Mouse (Mus musculus) lung, embryonic 15.5 days (tissue): ENCODE data around the gene Efnb2. TPM values are rescaled to one million over a fixed set of nuclear protein-coding genes. Genes with fewer than 3 reads are reported as not detected.

ENCODE experiments used
- ATAC-seq: fragments of 200-750 bp; cut with Nextera tagmentation; 2 replicates; pipeline ENCODE4 v1.8.0; 2017; ENCODE audit warnings: moderate number of reproducible peaks, borderline replicate concordance; ENCODE audit not compliant: low FRiP score, low TSS enrichment; ENCODE audit errors: extremely low read depth
- H3K27ac ChIP-seq: fragments of 300-500 bp; sonication (generic); 2 replicates; pipeline ENCODE4 v1.5.1; 2015; ENCODE audit warnings: moderate library complexity, mild to moderate bottlenecking, inconsistent platforms
- H3K27me3 ChIP-seq: fragments of 300-500 bp; sonication (generic); 2 replicates; pipeline ENCODE4 v1.6.1; 2015; ENCODE audit warnings: inconsistent platforms
- H3K36me3 ChIP-seq: fragments of 300-500 bp; sonication (generic); 2 replicates; pipeline ENCODE4 v1.6.1; 2015; ENCODE audit warnings: inconsistent platforms
- H3K4me1 ChIP-seq: fragments of 300-500 bp; sonication (generic); 2 replicates; pipeline ENCODE4 v1.6.1; 2015; ENCODE audit warnings: inconsistent platforms
- H3K4me2 ChIP-seq: fragments of 300-500 bp; sonication (generic); 2 replicates; pipeline ENCODE4 v1.6.1; 2015; ENCODE audit warnings: inconsistent platforms, mild to moderate bottlenecking, moderate library complexity
- H3K4me3 ChIP-seq: fragments of 300-500 bp; sonication (generic); 2 replicates; pipeline ENCODE4 v1.5.1; 2015; ENCODE audit warnings: mild to moderate bottlenecking, inconsistent platforms
- H3K9ac ChIP-seq: fragments of 300-500 bp; sonication (generic); 2 replicates; pipeline ENCODE4 v1.6.1; 2015; ENCODE audit warnings: inconsistent platforms
- H3K9me3 ChIP-seq: fragments of 300-500 bp; sonication (generic); 2 replicates; pipeline ENCODE4 v1.6.1; 2016; ENCODE audit warnings: inconsistent platforms
- WGBS: fragments of 180-500 bp; shearing (Covaris S2); methylation state at CpG from one replicate; pipeline ENCODE4 v1.1.7; 2015; 5-methylcytosine and 5-hydroxymethylcytosine counted together
- polyA plus RNA-seq: library from polyadenylated mRNA; unstranded; fragments of >200 nt; fragmentation: Nextera tagmentation; extraction: Ambion mirVana; gene quantifications from 2 replicates; pipeline ENCODE4 v1.2.1, GENCODE M21; 2015

The Efnb2 gene
- polyA plus RNA-seq, result 25.7 and 26.2 TPM in 2 replicates

DNA sequence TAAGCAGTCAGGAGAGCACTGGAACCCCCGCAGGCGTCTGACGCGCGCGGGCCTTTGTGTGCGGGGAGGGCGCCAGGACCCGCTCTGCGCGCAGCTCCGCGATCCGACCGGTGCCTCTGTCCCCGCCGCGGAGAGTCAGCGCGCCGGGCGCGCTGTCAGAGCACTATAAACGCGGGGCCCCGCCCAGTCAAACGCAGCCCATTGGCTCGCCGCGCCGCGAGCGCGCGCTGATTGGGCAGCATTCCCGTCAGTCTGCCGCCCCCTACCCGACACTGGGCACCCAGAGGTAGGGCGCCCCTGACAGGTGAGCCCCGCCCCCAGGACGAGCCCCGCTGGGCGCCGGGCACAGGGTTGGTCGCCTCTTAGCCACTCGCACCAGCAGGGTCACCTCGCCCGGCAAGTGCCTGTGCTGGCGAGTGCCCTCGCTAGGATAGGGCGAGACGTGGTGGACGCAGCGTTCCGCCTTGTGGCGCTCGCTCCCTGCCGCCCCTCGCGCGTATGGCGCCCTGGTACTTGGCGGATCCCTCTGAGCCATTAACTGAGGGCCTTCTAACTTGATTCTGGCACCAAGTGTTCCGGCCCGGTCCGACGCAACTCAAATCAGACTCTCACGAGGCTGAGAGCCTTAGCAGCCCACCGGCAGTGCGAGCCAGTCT, at the start of gene Efnb2:
Gene Efnb2, minus strand, starts transcription at position 140 of the 656 bp plus-strand sequence.
- Histone ChIP-seq H3K36me3 (peaks cover 9% of the 10 kb centered on the region; the same call in 1 of the 2 replicates), H3K4me2 (peak within 1 kb of the TSS; percentile 89), H3K4me3 (peak within 1 kb of the TSS; percentile 96), H3K27me3 (no peaks in the 10 kb centered on the region), H3K9me3 (no peaks in the 10 kb centered on the region), H3K9ac (peak within 1 kb of the TSS; percentile 96), H3K4me1 (peaks cover 27% of the 10 kb centered on the region), H3K27ac (peak within 1 kb of the TSS; percentile 91)
- ATAC-seq, result peak; percentile 93
- 3% methylated on average over 70 of the region's 70 CpGs for WGBS

DNA sequence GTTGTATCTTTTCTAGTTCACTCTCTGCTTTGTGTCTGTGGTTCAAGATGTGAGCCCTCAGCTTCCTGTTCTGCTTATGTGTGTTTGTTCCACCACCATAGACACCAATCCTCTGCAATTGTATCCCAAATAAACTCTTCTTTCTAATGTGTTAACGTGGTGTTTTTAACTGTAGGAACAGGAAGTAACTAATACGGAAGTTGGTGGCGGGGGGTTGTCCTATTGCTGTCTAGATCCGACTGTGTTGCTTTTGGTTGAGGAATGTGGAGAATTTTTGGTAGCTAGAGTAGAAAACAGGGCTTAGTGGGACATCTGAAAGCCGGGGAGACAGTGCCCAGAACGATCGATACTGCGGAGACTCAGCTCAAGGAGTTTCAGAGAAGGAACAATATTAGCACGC, 43.8 kb upstream of the Efnb2 start:
- WGBS, result 65% methylated on average over 9 of the region's 9 CpGs
- no peaks in the 10 kb centered on the region for H3K4me1 ChIP-seq
- no peak overlapping the region for H3K9ac ChIP-seq
- no peak for ATAC-seq
- H3K4me2 ChIP-seq, result no peak overlapping the region
- H3K4me3 ChIP-seq, result no peak overlapping the region
- no peaks in the 10 kb centered on the region for H3K36me3 ChIP-seq
- no peak overlapping the region for H3K27ac ChIP-seq
- no peaks in the 10 kb centered on the region for H3K9me3 ChIP-seq
- no peaks in the 10 kb centered on the region for H3K27me3 ChIP-seq

DNA sequence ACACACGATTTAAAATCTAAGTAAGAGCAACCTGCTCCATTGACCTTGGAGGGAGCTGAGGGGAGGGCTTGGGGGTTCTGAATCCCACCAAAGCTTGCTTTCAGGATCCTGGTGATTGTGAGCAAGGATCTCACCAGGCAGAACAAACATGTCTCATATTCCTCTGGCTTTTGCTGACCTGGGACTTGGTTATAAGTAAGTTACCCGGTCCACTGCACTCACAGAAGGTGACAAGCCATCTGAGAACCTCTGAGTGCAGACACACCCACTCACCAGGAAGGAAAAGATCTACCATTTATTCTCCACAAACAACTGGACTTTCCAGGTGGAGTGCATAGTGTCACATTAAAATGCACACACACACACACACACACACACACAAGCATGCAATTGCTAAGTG, 42.6 kb upstream of the Efnb2 start:
- no peak overlapping the region for H3K4me2 ChIP-seq
- H3K9ac ChIP-seq, result no peak overlapping the region
- no peaks in the 10 kb centered on the region for H3K9me3 ChIP-seq
- H3K4me3 ChIP-seq, result no peak overlapping the region
- H3K36me3 ChIP-seq, result no peaks in the 10 kb centered on the region
- no peaks in the 10 kb centered on the region for H3K4me1 ChIP-seq
- WGBS, result 58% methylated on average over 2 of the region's 2 CpGs
- H3K27me3 ChIP-seq, result no peaks in the 10 kb centered on the region
- H3K27ac ChIP-seq, result no peak overlapping the region
- ATAC-seq, result no peak

DNA sequence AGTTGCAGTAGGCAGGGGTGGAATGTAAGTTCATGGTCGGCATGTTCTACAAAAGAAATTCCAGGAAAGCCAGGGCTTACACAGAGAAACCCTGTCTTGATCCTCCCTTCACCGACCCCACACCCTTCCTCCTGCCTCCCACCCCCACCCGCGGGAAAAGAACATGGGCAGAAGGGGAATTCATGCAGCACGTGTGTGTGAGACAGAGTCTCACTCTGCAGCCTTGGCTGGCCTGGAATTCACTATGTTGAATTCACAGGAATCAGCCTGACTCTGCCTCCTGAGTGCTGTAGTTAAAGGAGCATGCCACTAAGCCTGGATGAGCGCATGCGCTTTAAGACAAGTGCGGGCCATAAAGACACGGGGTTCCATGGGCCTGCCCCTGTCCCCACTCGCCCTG, 39.8 kb upstream of the Efnb2 start:
- Histone ChIP-seq H3K4me2 (no peak overlapping the region), H3K27me3 (no peaks in the 10 kb centered on the region), H3K9me3 (no peaks in the 10 kb centered on the region), H3K27ac (no peak overlapping the region), H3K36me3 (no peaks in the 10 kb centered on the region), H3K4me3 (no peak overlapping the region), H3K4me1 (no peaks in the 10 kb centered on the region), H3K9ac (no peak overlapping the region)
- no peak for ATAC-seq
- WGBS, result 87% methylated on average over 10 of the region's 10 CpGs

DNA sequence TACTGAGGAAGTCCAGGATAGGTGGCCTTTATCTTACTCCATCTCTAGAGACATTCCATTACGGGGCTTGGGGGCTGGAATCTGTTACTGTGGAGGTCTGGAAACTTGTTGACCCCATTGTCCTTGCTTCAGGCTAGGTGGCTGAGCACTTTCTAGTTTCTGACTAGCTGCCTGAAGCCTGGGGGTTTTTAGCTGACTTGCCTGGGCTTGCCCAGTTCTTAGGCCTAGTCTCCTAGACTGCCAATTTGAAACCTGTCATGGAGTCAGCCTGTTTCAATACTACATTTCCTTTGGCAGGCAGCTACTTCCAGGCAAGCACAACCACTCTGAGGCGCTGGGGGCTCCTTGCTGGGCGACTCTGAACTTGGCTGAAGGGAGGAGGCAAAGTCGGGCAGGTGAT, 39.2 kb upstream of the Efnb2 start:
- 66% methylated on average over 4 of the region's 4 CpGs for WGBS
- Histone ChIP-seq H3K36me3 (no peaks in the 10 kb centered on the region), H3K4me3 (no peak overlapping the region), H3K27ac (no peak overlapping the region), H3K9ac (no peak overlapping the region), H3K9me3 (no peaks in the 10 kb centered on the region), H3K27me3 (no peaks in the 10 kb centered on the region), H3K4me2 (no peak overlapping the region), H3K4me1 (no peaks in the 10 kb centered on the region)
- ATAC-seq, result no peak

DNA sequence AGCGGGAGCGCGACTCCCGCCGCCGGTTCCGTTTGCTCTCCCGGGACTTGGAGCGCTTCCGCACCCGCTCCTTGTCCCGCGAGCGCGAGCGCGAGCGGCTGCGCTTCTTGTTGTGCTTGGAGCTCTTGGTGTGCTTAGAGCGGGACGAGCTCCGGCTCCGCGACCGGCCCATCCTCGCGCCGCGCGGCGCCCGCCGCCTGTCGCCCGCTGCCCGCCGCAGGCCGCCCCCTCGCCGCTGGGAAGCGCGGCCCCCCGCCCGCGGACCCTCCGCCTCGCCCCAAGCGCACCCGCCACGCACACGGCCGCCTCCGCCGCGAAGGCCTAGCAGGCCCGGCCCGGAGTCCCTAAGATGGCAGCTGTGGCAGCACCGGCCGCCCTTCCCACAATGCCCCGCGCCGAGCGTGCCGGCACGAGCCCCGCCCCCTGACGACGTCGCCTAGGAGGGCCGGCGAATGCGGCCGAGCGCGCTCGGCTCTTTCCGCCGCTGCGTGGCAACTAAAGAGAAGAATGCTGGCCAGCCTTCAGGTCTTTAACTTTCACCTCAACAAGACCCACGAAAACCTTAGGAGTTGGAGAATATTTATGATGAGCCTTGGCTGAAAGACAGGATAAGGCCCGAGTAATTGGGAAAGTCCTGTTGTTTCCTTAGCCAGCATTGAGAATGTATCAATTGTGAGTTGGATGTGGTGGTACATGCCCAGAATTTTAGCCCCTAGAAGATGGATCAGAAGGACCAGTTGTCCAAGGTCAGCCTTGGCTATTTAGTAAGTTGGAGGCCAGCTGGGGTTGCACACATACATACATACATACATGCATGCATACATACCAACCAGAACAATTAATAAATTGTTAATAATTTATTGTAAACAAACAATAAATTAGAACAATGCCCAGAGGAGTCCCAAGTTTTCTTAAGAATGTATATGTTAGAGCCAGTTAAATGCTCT, 29.4 kb upstream of the Efnb2 start, which contains the start of gene Arglu1:
Gene Arglu1, minus strand, starts transcription at position 376 of the 947 bp plus-strand sequence.
- peak; percentile 93 for ATAC-seq
- peak within 1 kb of the TSS; percentile 100 for H3K9ac ChIP-seq
- H3K27ac ChIP-seq, result peak within 1 kb of the TSS; percentile 98
- no peaks in the 10 kb centered on the region for H3K9me3 ChIP-seq
- H3K36me3 ChIP-seq, result no peaks in the 10 kb centered on the region
- 2% methylated on average over 79 of the region's 81 CpGs for WGBS
- H3K4me2 ChIP-seq, result peak within 1 kb of the TSS; percentile 57
- H3K4me3 ChIP-seq, result peak within 1 kb of the TSS; percentile 96
- peaks cover 35% of the 10 kb centered on the region for H3K4me1 ChIP-seq
- H3K27me3 ChIP-seq, result no peaks in the 10 kb centered on the region

DNA sequence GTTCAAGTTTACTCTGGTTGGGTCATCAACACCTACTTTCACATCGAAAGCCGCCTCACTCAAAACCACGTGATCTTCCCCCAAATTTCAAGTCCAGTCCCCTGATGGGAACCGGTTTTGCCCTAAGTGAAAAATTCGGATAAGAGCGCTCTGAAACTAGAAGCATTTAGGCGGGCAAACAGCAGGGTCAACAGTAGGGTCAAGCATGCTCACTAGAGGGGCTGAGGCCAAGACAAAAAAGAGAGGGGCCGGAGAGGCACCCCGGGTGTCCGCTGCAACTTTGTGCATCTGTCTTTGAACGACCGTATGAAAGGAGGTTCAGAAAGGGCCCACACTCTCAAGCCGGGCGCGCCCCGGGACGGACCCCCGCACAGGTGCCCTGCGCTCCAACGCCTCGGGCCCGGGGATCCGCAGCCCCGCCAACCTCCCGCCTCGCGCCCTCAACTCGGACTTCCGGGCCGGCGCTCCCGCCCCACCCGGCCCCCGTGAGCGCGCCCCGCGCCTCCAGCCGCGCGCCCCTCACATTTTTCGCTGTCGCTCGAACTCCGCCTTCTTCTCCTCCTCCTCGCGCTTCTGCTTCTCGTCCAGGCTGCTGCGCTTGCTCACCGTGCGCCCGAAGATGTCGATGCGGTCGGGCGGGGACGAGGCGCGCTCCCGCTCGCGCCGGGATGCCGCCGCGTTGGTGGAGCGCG, 28.6 kb upstream of the Efnb2 start:
- H3K36me3 ChIP-seq, result no peaks in the 10 kb centered on the region
- H3K4me2 ChIP-seq, result peak overlapping the region; percentile 57
- H3K9me3 ChIP-seq, result no peaks in the 10 kb centered on the region
- no peaks in the 10 kb centered on the region for H3K27me3 ChIP-seq
- under 1% methylated on average over 61 of the region's 68 CpGs for WGBS
- H3K27ac ChIP-seq, result peak overlapping the region; percentile 98
- peak overlapping the region; percentile 96 for H3K4me3 ChIP-seq
- H3K4me1 ChIP-seq, result peaks cover 36% of the 10 kb centered on the region
- ATAC-seq, result peak; percentile 73
- peak overlapping the region; percentile 100 for H3K9ac ChIP-seq

DNA sequence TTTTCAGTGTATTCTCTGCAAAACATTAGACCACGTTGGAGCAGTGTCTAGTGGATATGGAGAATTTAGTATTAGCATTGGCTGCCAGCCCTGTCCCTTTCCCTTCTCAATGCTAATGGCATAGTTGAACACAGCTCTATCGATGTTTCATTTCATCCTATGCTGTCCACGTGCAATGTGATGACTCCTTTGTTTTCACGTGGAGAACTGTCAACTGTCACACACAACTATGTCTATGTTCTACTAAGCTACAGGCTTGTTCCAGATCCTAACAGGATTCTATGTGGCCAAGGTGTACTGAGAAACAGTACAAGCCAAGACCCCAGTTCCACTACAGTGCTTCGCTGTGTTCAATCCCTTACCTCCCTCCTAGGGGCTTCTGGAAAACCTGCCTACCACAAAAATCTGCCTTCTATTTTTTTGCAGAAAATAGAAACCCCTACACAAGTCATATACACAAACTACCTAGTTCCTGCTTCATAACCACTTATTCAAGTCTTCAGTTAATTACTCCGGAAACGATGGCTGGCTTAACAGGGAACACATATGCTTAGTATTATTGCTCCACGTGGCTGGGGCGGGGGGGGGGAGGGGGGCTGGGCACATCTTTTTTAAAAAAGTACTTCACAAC, 27.9 kb upstream of the Efnb2 start:
- Histone ChIP-seq H3K4me3 (peak overlapping the region; percentile 96), H3K4me1 (peaks cover 36% of the 10 kb centered on the region), H3K9ac (peak overlapping the region; percentile 100), H3K4me2 (peak overlapping the region; percentile 57), H3K36me3 (no peaks in the 10 kb centered on the region), H3K27ac (no peak overlapping the region), H3K27me3 (no peaks in the 10 kb centered on the region), H3K9me3 (no peaks in the 10 kb centered on the region)
- WGBS, result 5% methylated on average over 9 of the region's 9 CpGs
- no peak for ATAC-seq

DNA sequence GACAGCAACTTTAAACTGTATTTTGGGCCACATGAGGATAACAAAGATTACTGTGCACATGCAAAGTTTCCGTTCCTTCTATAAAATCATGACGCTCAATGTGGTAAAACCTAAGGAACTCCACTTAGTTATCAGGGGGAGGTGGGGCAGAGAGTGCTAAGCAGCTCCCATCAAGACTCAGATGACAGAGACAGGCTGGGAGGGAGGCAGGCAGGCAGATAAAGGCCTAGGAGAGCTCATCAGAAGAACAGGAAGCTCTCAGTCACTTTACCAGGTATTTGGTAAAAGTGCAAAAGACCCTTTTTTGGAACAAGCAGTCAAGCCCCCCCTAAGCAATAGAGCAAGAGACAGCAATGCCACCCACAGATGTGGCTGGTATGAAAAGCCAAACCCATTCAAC, 24.5 kb upstream of the Efnb2 start:
- H3K27me3 ChIP-seq, result no peaks in the 10 kb centered on the region
- H3K4me1 ChIP-seq, result peaks cover 36% of the 10 kb centered on the region
- 56% methylated on average over 2 of the region's 2 CpGs for WGBS
- no peak overlapping the region for H3K4me3 ChIP-seq
- H3K27ac ChIP-seq, result no peak overlapping the region
- H3K36me3 ChIP-seq, result peaks cover 25% of the 10 kb centered on the region
- ATAC-seq, result no peak
- H3K9ac ChIP-seq, result no peak overlapping the region
- no peaks in the 10 kb centered on the region for H3K9me3 ChIP-seq
- no peak overlapping the region for H3K4me2 ChIP-seq

DNA sequence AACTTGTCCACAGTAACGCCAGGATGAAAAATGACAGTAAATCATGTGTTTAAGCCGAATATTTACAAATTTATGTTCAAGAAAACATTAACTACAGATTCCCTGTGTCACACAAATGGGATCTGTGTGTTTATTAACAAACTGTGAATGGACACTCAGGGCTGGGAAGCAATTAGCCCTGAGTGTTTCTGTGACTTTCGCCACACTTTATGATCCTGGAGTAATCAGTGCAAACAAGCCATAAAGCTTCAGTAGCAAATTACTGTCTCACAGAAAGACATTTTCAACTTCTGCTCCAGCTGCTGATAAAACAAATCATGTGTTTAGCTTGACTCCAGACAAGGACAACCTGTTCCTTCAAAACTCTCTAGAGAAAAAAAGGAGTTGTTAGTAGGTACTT, 21.7 kb upstream of the Efnb2 start:
- no peak for ATAC-seq
- Histone ChIP-seq H3K4me2 (no peak overlapping the region), H3K27ac (no peak overlapping the region), H3K27me3 (no peaks in the 10 kb centered on the region), H3K4me3 (no peak overlapping the region), H3K9ac (no peak overlapping the region), H3K9me3 (no peaks in the 10 kb centered on the region), H3K4me1 (peaks cover 22% of the 10 kb centered on the region), H3K36me3 (peaks cover 47% of the 10 kb centered on the region)
- WGBS, result 65% methylated on average over 3 of the region's 3 CpGs

DNA sequence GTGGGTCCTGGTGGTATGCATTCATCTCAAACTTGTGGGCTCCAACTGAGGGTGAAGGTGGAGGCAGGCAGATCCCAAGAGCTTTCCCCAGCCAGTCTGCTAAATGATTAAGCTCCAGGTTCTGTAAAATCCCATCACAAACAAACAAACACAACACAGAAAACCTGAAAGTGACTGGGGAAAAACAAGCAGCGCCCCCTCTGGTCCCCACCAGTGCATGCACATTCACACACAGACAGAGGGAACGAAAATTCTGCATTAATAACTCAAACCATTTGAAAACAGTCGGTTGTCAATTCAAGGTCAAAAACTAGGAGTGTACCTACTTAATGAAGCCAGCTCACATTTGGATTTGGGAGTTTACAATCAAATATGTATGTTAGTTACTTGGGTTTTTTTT, 17.2 kb upstream of the Efnb2 start:
- no peak for ATAC-seq
- 86% methylated on average over 3 of the region's 3 CpGs for WGBS
- H3K4me3 ChIP-seq, result no peak overlapping the region
- H3K4me2 ChIP-seq, result no peak overlapping the region
- no peak overlapping the region for H3K9ac ChIP-seq
- H3K27me3 ChIP-seq, result no peaks in the 10 kb centered on the region
- no peak overlapping the region for H3K27ac ChIP-seq
- H3K9me3 ChIP-seq, result no peaks in the 10 kb centered on the region
- peaks cover 72% of the 10 kb centered on the region for H3K36me3 ChIP-seq
- no peaks in the 10 kb centered on the region for H3K4me1 ChIP-seq
